Mouse (Mus musculus): ENCODE measurements at regions not wholly inside any gene's neighbourhood (a gene's known extent, or its start where the extent isn't known, plus 50 kb on each side); places are given as distances from the start of the nearest gene placed in this dataset.

DNA sequence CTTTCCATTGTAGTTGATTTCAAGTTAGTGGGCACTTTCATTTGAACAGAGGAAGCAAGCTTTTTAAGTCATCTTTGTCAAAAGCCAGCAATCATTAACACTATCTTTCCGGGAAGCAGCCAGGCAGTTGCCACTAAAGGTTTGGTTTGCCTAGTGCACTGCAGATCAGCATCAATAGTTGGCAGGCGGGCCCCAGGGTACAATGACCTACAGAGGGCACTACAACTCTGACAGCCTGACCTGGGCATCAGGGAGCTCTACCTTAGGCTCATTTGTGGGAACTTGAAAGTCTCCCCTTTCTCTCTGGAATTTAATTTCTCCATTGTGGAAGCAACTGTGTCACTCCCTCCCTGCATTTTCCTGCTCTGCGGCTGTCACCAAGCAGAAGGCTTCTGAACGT, 412.6 kb upstream of the Sall1 start:
- no peak for DNase-seq (ENCODE audit: low spot score in 2 of 2)

DNA sequence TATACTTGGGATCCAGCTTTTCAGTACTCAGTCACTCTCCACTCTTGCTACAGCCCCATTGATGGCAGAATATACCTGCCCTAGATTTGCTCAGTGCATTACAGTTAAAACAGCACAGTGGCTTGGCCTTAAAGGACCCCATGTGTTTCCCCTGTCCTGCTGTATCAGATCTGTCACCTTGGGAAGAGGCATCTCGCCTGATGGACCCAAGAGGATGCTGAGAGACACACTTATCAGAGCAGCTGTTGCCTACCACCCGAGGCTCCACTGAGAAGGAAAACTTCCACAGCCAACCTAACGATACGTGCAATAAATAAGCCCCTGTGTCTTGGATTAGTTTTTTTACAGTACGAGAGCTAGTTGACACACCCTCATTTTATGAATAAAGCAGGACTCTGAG, 411.8 kb upstream of the Sall1 start:
- no peak for DNase-seq (ENCODE audit: low spot score in 2 of 2)

DNA sequence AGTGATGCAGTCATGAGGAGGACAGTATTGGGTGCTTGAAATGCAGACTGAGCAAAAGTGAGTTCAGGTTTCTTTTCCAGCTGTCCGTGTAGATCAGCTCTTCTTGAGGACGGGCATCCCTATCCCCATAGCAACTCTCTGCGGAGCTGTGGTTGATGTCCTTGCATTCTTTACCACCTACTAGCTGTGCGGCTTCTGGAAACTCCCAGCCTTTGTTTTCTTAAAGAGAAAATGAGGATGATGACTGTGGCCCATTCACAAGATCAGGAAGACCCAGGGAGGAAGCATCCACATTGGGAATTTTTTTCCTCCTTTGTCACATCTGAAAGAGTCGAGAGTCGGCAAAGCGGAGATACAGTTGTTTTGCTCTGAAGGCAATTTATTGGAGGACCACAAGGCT, 410.2 kb upstream of the Sall1 start:
- no peak for DNase-seq (ENCODE audit: low spot score in 2 of 2)

DNA sequence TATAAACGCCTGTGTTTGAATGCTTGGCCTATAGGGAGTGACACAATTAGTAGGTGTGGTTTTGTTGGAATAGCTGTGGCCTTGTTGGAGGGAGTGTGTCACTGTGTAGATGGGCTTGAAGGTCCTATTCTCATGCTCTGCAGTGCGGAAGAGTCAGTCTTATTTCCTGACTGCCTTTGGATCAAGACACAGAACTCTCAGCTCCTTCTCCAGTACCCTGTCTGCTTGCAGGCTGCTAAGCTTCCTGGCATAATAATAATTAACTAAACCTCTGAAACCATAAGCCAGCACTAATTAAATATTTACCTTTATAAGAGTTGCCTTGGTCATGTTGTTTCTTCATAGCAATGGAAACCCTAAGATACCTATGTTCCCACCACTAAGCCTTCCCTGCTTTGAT, 409.8 kb upstream of the Sall1 start:
- DNase-seq (ENCODE audit: low spot score in 2 of 2) = no peak

DNA sequence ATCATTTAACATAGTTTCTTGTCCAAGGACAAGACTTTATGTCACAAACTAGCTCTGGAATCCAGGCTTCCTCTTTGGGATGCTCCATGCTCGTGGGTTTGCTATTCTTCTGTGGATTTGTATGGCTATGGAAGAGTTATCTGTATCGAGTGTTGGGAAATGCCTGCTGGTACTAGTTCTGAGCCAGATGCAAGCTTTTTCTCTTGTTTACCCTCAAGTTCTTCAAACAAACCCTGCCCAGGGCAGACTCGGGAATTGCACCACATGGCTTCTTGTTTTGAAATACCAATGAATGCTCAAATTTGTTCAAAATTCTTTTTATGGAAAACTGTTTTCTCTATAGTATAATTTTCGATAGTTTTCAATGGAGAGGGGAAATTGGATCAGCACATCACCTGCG, 400.5 kb upstream of the Sall1 start:
- no peak for DNase-seq (ENCODE audit: low spot score in 2 of 2)

DNA sequence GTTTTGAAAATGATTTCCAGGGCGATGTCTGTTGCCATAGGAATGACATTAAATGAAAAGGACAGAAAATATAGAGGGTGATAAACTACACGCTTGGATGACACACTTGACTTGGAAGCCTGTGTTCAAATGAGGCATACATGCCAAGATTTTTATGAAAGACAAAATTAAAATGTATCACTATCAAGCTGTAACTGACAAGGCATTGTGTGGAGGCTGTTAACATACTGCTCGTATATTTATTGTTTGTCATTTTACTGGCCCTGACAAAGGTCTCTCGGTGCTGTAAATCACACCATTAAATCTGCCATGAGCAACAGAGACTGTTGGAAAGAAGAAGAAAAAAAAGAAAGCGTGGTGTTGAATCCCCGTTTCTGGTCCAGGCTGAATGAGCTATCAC, 395.3 kb upstream of the Sall1 start:
- no peak for DNase-seq (ENCODE audit: low spot score in 2 of 2)

DNA sequence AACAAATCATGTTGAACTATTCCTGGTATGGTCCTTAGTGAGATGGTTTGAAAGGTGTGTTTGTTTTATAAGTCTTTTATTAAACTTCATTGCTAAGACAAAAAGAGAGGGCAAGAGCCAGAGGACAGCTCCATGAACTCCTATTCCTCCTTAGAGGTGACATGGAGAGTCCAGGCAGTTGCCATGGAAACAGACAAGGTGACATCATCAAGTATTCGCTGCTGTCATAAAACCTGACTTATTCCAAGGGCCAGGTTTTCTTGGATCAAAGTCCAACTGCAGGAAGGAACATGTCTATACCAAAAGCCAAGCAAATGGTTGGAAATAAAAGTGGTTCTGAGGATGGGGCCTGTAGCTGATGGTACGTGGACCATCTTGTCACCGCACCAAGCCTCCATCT, 383.0 kb upstream of the Sall1 start:
- DNase-seq (ENCODE audit: low spot score in 2 of 2) = no peak

DNA sequence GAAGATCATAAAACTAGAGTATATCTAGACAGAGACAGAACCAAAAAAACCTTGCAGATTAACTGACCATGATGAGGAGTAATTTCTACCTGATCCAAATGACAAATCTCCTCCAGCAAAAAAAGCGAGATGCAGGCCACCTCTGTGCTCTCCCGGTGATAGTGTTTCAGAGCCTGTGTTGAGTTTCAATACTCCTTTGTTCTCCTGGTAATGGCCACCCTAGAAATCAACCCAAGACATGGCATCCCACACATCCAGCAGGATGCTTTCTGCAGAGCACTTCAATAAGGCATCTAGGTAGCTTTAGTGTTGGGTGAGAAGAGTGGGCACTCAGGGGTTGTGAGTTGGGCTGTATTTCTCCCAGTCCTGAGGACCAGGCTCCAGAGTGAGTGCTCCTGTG, 371.3 kb upstream of the Sall1 start:
- no peak for DNase-seq (ENCODE audit: low spot score in 2 of 2)

DNA sequence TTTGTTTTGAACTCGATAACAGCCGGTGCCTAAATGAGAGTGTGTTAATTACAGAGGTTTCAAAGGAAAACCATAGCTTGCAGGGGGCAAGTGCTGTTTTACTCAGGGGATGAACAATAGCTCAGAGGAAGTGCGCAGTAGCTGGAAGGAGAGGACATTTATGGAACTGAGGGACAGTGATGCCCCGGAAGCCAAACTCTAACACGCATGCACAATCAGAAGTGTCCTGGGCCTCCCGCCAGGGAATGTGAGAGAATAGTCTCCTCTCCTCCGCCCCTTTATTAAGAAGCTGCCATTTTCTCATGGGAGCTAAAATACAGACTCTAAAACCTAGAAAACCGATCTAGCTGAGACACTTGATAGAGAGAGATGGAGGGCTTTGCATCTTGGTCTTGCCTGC, 368.5 kb upstream of the Sall1 start:
- DNase-seq (ENCODE audit: low spot score in 2 of 2) = no peak

DNA sequence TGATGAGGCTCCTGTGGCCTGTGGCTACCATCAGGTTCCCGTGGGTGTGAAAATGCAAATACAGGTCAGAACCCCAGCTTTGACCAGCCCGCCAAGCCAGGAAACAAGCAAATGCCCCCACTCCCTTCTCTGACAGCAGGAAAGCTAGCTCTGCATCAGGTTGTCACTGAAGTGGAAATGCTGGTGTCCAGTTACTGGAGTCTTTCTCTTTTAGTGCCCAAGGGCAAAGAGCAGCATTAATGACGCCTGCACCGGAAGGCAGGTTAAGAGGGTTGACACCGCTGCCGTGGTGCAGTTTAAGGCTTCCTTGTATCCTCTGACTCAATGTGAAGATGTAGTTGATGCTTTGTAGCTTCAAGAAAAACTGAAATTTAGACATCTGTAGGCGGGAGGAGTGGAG, 368.1 kb upstream of the Sall1 start:
- no peak for DNase-seq (ENCODE audit: low spot score in 2 of 2)

DNA sequence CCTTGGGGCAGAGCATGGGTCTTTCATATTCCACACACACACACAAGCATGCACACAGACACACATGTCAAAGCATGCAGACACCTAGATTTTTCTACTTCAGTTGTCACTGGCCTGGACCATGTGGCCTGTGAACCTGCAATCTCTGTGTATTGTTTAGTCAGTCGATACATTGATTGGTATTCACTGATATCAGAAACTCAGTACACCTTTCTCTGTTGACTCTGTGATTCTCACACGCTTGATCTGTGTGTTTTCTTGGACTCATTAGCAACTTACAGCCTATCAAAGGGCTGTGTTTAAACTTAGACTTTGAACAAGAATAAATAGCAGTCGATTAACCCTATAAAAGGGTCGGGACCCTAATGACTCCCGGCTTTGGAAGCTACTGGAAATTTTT, 362.7 kb upstream of the Sall1 start:
- no peak for DNase-seq (ENCODE audit: low spot score in 2 of 2)

DNA sequence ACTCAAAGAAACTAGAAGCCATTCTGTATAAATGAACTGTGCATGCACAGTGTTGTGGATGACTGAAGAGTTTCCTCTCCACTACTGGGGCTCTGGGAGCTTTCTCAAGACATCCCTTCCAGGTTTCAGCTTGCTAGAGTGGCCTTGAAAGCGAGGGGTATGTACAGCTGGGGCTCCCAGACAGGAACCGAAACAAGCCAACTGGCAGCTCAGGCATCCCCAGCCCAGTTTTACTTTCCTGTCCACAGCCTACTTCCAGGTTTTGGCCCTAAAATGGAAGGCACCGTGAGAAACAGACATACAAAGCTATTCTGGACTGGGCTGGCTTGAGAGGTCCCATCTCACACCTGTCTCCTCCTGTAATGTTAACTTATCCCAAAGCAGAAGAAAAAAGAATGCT, 360.3 kb upstream of the Sall1 start:
- DNase-seq (ENCODE audit: low spot score in 2 of 2) = no peak

DNA sequence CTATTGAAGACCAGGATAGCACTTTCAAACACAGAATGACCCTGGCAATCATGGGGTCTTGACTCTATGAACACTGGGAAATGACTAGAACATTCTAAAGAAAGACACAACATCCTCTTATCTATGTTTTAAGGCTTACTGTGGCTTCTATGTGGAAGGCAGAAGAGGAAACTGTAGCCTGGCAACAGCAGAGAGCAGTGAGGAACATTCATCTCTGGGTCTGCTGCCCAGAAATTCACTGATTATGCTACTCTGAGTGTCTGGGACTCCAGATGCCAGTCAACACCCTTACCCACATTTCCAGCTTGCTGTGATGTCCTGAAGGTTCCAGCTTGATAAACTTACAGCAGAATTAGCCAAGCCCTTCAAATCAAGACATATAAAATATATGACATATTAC, 352.7 kb upstream of the Sall1 start:
- no peak for DNase-seq (ENCODE audit: low spot score in 2 of 2)

DNA sequence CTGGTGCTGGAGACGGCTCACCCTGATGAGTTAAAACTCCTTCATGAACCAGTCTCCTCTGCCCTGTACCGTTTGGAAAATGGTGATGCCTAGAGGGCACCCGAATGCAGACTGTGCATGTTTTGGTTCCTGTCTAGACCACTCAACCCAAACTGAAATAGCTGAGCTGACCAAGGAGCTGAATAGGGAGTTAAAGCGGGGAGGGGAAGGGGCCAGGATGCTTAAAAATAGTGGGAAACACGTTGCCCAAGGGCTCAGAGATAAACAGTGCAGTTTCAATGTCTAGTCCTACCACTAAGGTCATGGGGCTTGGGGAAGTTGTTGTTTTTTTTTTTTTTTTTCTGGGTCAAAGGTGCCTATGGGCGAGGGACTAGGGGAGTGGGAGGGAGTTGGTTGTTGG, 348.8 kb upstream of the Sall1 start:
- no peak for DNase-seq (ENCODE audit: low spot score in 2 of 2)

DNA sequence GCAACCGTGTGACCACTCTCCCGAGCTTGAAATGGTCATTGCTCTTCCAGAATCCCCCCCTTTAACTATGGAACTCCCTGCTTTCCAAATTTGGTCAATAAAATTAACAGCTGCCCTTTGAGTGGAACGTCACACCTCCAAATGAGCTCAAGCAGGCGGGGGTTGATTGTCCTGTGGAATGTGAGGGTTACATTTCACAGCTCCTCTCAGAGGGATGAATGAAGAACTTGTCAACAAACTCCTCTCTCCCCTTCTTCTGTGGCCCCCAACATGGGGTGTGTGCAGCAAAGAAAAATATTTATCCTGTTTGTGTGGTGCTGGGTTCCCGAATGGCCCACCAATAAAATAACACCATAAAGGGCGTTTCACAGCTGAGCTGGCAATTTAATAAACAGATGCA, 344.8 kb upstream of the Sall1 start:
- no peak for DNase-seq (ENCODE audit: low spot score in 2 of 2)

DNA sequence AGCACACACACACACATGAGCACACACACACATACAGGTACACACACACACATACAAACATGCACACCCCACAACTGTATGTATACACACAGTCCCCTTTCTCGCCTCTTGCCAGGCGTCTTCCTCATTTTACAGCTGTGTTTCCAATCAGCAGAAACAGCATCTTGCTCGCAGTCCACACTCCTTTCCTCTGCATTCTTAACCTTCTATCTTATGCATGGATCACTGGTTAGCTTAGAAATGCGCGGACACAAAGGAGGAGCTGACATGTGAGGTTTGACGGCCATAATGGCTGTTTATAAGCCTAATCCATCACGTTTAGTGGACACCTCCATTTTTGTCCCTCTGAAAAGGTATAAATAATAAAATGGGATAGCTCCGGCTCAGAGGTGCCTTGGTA, 343.3 kb upstream of the Sall1 start:
- no peak for DNase-seq (ENCODE audit: low spot score in 2 of 2)

DNA sequence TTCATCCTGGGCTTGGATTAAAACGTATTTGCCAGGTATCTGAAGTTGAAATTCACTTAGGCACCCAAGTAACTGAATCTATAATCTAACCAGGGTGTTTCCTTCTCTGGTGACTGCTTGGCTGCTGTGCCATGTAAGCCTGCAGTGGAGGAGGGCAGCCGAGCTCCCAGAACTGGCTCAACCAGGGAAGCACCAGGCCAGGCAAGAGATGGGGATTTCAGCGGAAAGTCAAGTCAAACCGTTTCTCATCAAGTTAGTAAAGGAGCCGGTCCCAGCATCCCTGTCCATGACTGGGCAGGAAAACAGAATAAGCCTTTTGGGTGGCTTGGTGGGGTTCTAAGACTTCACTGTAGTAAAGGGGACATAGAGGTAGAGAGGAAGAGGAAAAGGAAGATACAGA, 341.1 kb upstream of the Sall1 start:
- no peak for DNase-seq (ENCODE audit: low spot score in 2 of 2)

DNA sequence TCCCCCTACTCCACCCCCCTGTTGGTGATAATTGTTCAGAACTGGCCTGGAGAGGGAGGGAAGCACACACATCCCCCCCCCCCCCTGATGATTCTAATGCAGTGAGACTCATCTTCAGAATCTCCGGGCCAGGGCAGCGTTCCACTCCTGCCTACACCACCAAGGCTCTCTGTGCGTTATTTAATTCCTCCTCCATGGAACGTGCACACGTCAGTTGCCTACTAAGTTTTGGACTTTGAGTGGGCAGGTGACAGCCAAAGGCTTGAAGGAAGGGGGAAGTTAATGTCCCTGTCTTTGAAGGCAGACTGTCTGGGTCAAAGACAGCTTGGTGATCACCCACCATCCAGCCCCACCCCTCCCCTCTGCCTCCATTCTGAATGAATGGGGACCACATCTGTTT, 339.8 kb upstream of the Sall1 start:
- DNase-seq (ENCODE audit: low spot score in 2 of 2) = no peak

DNA sequence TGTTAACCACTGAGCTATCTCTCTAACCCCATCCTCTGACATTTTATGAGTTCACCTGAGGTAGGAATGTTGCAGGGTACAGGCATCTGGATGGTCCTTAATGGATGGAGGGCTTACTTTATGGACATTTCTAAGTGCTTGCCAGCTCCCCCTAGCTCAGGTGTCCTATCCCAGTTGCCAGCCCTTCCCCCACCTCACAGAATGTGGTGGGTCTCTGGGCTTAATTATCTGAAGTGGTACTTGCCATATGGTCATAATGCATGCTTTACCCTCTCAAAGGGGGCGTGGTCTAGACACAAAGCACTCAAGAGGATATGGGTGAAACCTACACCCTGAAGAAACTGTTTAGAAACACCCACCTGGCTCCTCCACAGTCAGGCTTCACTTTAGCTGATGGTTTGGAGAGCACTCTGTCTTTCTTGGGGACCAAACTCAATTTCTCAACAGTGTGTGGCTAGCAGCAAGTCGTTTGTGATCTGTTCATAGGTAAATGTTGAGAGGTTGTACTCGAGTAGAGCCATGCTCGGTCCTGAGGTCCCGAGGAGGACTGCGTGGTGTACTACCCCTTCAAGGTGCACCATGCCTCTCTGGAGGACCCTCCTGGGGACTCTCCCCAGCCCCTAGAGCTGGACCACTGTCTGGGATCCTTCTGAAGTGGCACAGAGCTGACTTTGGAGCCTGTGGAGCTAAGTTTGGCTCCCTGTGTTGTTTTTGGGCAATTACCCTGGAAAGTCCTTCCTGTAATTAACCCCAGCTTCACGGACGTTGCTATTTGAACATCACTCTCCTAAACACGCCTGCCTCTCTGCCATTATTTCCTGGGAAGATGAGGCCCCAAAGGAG, 338.8 kb upstream of the Sall1 start:
- no peak for DNase-seq (ENCODE audit: low spot score in 2 of 2)

DNA sequence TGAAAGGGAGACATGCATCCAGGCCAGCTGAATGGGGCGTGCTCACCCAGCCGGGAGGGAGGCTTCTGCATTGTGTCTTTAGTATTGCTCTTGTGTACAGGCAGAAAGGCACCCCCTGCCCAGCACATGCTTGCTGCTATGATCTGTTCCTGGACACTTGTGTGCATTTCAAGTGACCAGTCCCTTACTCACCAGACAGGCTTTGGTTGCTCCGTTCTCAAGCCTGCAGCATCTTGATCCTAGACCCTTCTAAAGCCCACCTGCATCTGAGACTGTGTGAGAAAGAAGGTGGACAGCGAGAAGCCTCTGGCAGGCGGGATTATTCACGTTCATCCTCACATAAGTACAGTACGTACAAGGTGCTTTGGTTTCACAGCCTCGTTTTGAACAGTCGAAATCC, 336.5 kb upstream of the Sall1 start:
- no peak for DNase-seq (ENCODE audit: low spot score in 2 of 2)

DNA sequence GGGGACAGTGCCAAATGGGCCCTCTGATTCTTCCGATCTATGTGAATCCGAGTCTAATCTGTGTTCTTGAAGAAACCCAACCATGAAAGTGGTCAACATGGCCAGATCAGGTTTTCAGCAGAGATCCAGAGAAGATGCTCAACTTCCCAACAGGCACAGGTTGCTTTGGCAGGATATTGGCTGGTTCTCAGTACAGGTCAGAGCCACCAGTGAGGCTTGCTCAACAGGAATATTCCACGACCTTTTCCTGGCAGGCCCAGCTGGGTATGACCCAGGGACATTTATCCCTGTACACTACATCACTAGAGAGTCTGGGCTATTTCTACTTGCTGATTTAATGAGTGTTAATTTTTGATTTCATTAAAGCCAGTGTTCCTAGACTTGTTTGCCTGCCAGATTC, 328.8 kb upstream of the Sall1 start:
- DNase-seq (ENCODE audit: low spot score in 2 of 2) = no peak

DNA sequence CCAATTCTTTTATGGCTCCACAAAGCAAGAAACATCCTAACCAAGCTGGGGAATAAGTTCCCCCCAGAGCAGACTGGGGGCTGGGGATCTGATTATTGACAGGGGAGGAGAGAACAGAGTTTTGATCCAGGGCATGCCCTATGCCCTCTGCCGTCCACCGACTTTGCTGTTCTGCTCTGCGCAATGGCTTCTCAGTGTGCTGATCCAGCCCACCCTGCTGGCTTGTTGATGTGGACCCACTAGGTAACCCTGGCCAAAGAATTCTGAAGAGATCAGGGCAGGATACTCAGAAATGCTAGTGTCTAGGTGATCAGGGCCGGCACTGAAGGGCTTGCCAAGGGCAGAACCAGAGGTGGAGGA, 327.8 kb upstream of the Sall1 start:
- DNase-seq (ENCODE audit: low spot score in 2 of 2) = no peak

DNA sequence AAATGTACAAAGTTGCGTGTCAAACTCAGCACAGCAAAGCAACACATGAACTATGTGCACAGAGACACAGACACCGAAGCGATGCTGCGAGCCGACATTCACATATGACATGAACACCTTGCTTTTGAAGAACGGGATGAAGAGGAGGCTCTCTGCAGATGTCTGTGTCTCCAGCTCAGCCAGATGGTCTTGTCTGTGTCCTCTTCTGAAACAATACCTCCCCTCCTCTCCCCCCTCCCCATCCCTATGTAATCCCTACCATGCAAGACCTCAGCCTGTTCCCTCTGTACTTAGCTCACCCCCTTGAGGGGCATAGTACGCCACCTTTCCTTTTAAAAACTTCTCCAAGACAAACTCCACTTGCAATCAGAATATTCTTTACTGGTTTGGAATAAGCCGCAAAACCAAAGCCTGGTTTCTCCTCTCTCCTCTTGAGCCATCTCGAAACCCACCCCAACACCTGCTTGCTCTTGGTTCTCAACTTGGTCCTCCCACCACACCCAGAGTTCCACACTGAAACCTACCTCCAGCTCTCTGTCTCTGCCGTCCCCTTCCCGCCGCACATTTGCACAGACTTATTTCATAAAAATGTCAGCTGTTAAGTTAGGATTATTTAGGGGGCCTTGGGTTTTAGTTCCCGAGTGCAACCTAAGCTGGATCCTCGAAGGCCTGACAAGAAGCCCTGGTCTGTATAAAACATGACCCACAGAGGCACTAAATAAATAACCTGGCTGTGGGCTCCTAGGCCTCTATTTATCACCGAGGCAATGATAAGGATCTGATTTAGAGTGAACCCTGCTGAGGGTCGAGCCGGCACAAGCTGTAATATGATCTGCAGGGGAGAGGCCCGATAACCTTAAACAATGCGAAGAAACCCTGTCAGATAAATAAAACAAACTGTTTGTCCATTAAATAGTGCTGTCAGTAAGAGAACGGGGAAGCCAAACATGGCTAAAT, 327.1 kb upstream of the Sall1 start:
- DNase-seq (ENCODE audit: low spot score in 2 of 2) = no peak

All from layer of hippocampus, postnatal 10 days (tissue).